Mouse (Mus musculus): ENCODE results near the gene Ctnnbip1. TPM values are rescaled to one million over a fixed set of nuclear protein-coding genes. Genes with fewer than 3 reads are reported as not detected.

Gene Ctnnbip1
- total RNA-seq, 1 experiment from 2014 or later = 4.7 TPM

- no peak for ATAC-seq (replicated peaks; ENCODE audit: low read depth, poor library complexity, severe bottlenecking)
Measured at GRCm38 (mm10) chr4:149518351-149519220, 550 bp downstream of the Ctnnbip1 start.

- ATAC-seq (replicated peaks; ENCODE audit: low read depth, poor library complexity, severe bottlenecking) = no peak
Measured at GRCm38 (mm10) chr4:149521258-149521657, 3.2 kb downstream of the Ctnnbip1 start.

GRCm38 (mm10) chr4:149523961-149524360, 5.9 kb downstream of the Ctnnbip1 start:
- no peak for ATAC-seq (replicated peaks; ENCODE audit: low read depth, poor library complexity, severe bottlenecking)

- no peak for ATAC-seq (replicated peaks; ENCODE audit: low read depth, poor library complexity, severe bottlenecking)
Measured at GRCm38 (mm10) chr4:149525170-149525569, 7.1 kb downstream of the Ctnnbip1 start.

- ATAC-seq (replicated peaks; ENCODE audit: low read depth, poor library complexity, severe bottlenecking) = no peak
Measured at GRCm38 (mm10) chr4:149525811-149526210, 7.8 kb downstream of the Ctnnbip1 start.

GRCm38 (mm10) chr4:149526330-149526729, 8.3 kb downstream of the Ctnnbip1 start:
- ATAC-seq (replicated peaks; ENCODE audit: low read depth, poor library complexity, severe bottlenecking) = no peak

GRCm38 (mm10) chr4:149527621-149528354, 9.8 kb downstream of the Ctnnbip1 start:
- ATAC-seq (replicated peaks; ENCODE audit: low read depth, poor library complexity, severe bottlenecking) = no peak

GRCm38 (mm10) chr4:149529691-149530090, 11.7 kb downstream of the Ctnnbip1 start:
- no peak for ATAC-seq (replicated peaks; ENCODE audit: low read depth, poor library complexity, severe bottlenecking)

- ATAC-seq (replicated peaks; ENCODE audit: low read depth, poor library complexity, severe bottlenecking) = no peak
Measured at GRCm38 (mm10) chr4:149539441-149539840, 21.4 kb downstream of the Ctnnbip1 start.

- peak; percentile 66 for ATAC-seq (replicated peaks; ENCODE audit: low read depth, poor library complexity, severe bottlenecking)
Measured at GRCm38 (mm10) chr4:149541935-149542334, 23.9 kb downstream of the Ctnnbip1 start.

GRCm38 (mm10) chr4:149542431-149542830, 24.4 kb downstream of the Ctnnbip1 start:
- no peak for ATAC-seq (replicated peaks; ENCODE audit: low read depth, poor library complexity, severe bottlenecking)

GRCm38 (mm10) chr4:149542927-149543553, 25.0 kb downstream of the Ctnnbip1 start:
- ATAC-seq (replicated peaks; ENCODE audit: low read depth, poor library complexity, severe bottlenecking) = peak; percentile 87

- ATAC-seq (replicated peaks; ENCODE audit: low read depth, poor library complexity, severe bottlenecking) = no peak
Measured at GRCm38 (mm10) chr4:149544892-149545291, 26.9 kb downstream of the Ctnnbip1 start.

- ATAC-seq (replicated peaks; ENCODE audit: low read depth, poor library complexity, severe bottlenecking) = no peak
Measured at GRCm38 (mm10) chr4:149546797-149547444, 28.9 kb downstream of the Ctnnbip1 start.

GRCm38 (mm10) chr4:149547523-149547922, 29.5 kb downstream of the Ctnnbip1 start:
- no peak for ATAC-seq (replicated peaks; ENCODE audit: low read depth, poor library complexity, severe bottlenecking)

GRCm38 (mm10) chr4:149549221-149549925, 31.3 kb downstream of the Ctnnbip1 start:
- peak; percentile 84 for ATAC-seq (replicated peaks; ENCODE audit: low read depth, poor library complexity, severe bottlenecking)

GRCm38 (mm10) chr4:149550866-149551265, 32.8 kb downstream of the Ctnnbip1 start:
- no peak for ATAC-seq (replicated peaks; ENCODE audit: low read depth, poor library complexity, severe bottlenecking)

GRCm38 (mm10) chr4:149551696-149552095, 33.7 kb downstream of the Ctnnbip1 start:
- no peak for ATAC-seq (replicated peaks; ENCODE audit: low read depth, poor library complexity, severe bottlenecking)

GRCm38 (mm10) chr4:149553834-149554233, 35.8 kb downstream of the Ctnnbip1 start:
- peak; percentile 64 for ATAC-seq (replicated peaks; ENCODE audit: low read depth, poor library complexity, severe bottlenecking)

- no peak for ATAC-seq (replicated peaks; ENCODE audit: low read depth, poor library complexity, severe bottlenecking)
Measured at GRCm38 (mm10) chr4:149556111-149556510, 38.1 kb downstream of the Ctnnbip1 start.

Data from common myeloid progenitor, adult 5-6 weeks (primary cell).